Mouse (Mus musculus): Measurements from ENCODE around the gene Mchr1.
"Not testable (repeated sequence)": the region's sequence is repeated elsewhere in the genome, so short reads cannot be mapped to it uniquely, and the experiment has no call there.

The Mchr1 gene

GRCm38 (mm10) chr15:81235086-81235920 lies at the start of gene Mchr1:
Mchr1 (plus strand) TSS chr15:81235499.
- peak; percentile 19 for DNase-seq (ENCODE audit: low spot score)

GRCm38 (mm10) chr15:81189061-81189460 lies 46.2 kb upstream of the Mchr1 start:
- no peak for DNase-seq (ENCODE audit: low spot score)

GRCm38 (mm10) chr15:81190011-81190629 lies 45.2 kb upstream of the Mchr1 start:
- peak; percentile 25 for DNase-seq (ENCODE audit: low spot score)

GRCm38 (mm10) chr15:81190630-81191178 lies 44.6 kb upstream of the Mchr1 start, which contains the start of gene Mrtfa:
Mrtfa (minus strand) TSS chr15:81190757.
- peak; percentile 99 for DNase-seq (ENCODE audit: low spot score)

- DNase-seq (ENCODE audit: low spot score) = no peak
Observed at GRCm38 (mm10) chr15:81191303-81191702, 44.0 kb upstream of the Mchr1 start.

GRCm38 (mm10) chr15:81192316-81192715 lies 43.0 kb upstream of the Mchr1 start:
- no peak for DNase-seq (ENCODE audit: low spot score)

- DNase-seq (ENCODE audit: low spot score) = no peak
Observed at GRCm38 (mm10) chr15:81192858-81193257, 42.4 kb upstream of the Mchr1 start.

GRCm38 (mm10) chr15:81194791-81195190 lies 40.5 kb upstream of the Mchr1 start:
- DNase-seq (ENCODE audit: low spot score) = no peak

GRCm38 (mm10) chr15:81195447-81195846 lies 39.9 kb upstream of the Mchr1 start:
- no peak for DNase-seq (ENCODE audit: low spot score)

GRCm38 (mm10) chr15:81197197-81197596 lies 38.1 kb upstream of the Mchr1 start:
- DNase-seq (ENCODE audit: low spot score) = no peak

GRCm38 (mm10) chr15:81198447-81198846 lies 36.9 kb upstream of the Mchr1 start:
- DNase-seq (ENCODE audit: low spot score) = no peak

- DNase-seq (ENCODE audit: low spot score) = peak; percentile 74
Observed at GRCm38 (mm10) chr15:81199372-81199959, 35.8 kb upstream of the Mchr1 start.

GRCm38 (mm10) chr15:81202462-81202861 lies 32.8 kb upstream of the Mchr1 start:
- no peak for DNase-seq (ENCODE audit: low spot score)

GRCm38 (mm10) chr15:81210496-81210895 lies 24.8 kb upstream of the Mchr1 start:
- no peak for DNase-seq (ENCODE audit: low spot score)

GRCm38 (mm10) chr15:81212976-81213375 lies 22.3 kb upstream of the Mchr1 start:
- no peak for DNase-seq (ENCODE audit: low spot score)

- DNase-seq (ENCODE audit: low spot score) = no peak
Observed at GRCm38 (mm10) chr15:81216906-81217653, 18.2 kb upstream of the Mchr1 start.

- DNase-seq (ENCODE audit: low spot score) = no peak
Observed at GRCm38 (mm10) chr15:81219054-81219453, 16.2 kb upstream of the Mchr1 start.

GRCm38 (mm10) chr15:81220051-81220450 lies 15.2 kb upstream of the Mchr1 start:
- not testable (repeated sequence) for DNase-seq (ENCODE audit: low spot score)

- DNase-seq (ENCODE audit: low spot score) = no peak
Observed at GRCm38 (mm10) chr15:81221446-81221845, 13.9 kb upstream of the Mchr1 start.

- no peak for DNase-seq (ENCODE audit: low spot score)
Observed at GRCm38 (mm10) chr15:81225016-81225415, 10.3 kb upstream of the Mchr1 start.

GRCm38 (mm10) chr15:81225732-81226131 lies 9.6 kb upstream of the Mchr1 start:
- no peak for DNase-seq (ENCODE audit: low spot score)

- DNase-seq (ENCODE audit: low spot score) = no peak
Observed at GRCm38 (mm10) chr15:81226796-81227195, 8.5 kb upstream of the Mchr1 start.

Measured in urinary bladder, postnatal 25 days (tissue).